In genomic region chr5:121205537-121206130, GRCm38 (mm10) we compare ENCODE assay signal across 7 mouse cellular contexts. TPM values are rescaled to one million over a fixed set of nuclear protein-coding genes. Genes with fewer than 3 reads are reported as not detected.
A peak's percentile ranks its signal among the peaks of the same experiment; 100 is the strongest.
DNase-seq lines count a peak whose midpoint lies in the region; ATAC-seq lines count a peak whose summit lies in the region.
"Not testable (repeated sequence)": the region's sequence is repeated elsewhere in the genome, so short reads cannot be mapped to it uniquely, and the experiment has no call there.

No protein-coding gene starts in this region.

- H3K9ac ChIP-seq in embryonic facial prominence, embryonic 11.5 days (replicated peaks; ENCODE audit: low read length), result peak overlapping the region; percentile 8
- peak overlapping the region; percentile 100 for H3K9ac ChIP-seq in forebrain, embryonic 15.5 days (replicated peaks)
- H3K9ac ChIP-seq in kidney, embryonic 14.5 days (ENCODE audit: low read depth, low read length), result peak overlapping the region; percentile 98; the same call in 1 of the 2 replicates
- H3K9ac ChIP-seq in liver, embryonic 11.5 days (ENCODE audit: low read depth, low read length), result peak overlapping the region; percentile 100
- peak overlapping the region; percentile 99 for H3K9ac ChIP-seq in neural tube, embryonic 13.5 days

- not testable (repeated sequence) for DNase-seq in embryonic facial prominence, embryonic 11.5 days (ENCODE audit: low spot score); hindbrain, embryonic 10.5 days (ENCODE audit: low spot score); liver, embryonic 11.5 days (ENCODE audit: low spot score)

- not testable (repeated sequence) for ATAC-seq in embryonic facial prominence, embryonic 11.5 days (replicated peaks; ENCODE audit: insufficient number of reproducible peaks, low FRiP score, low TSS enrichment, low read depth); forebrain, embryonic 15.5 days (replicated peaks); kidney, embryonic 14.5 days (ENCODE audit: low FRiP score, low TSS enrichment); liver, embryonic 11.5 days (replicated peaks; ENCODE audit: low FRiP score); neural tube, embryonic 13.5 days (ENCODE audit: low read depth)

- not testable (repeated sequence) for H3K27me3 ChIP-seq in embryonic facial prominence, embryonic 11.5 days (ENCODE audit: control insufficient read depth, insufficient read depth, low read length); forebrain, embryonic 15.5 days; hindbrain, embryonic 10.5 days (ENCODE audit: insufficient read depth, poor library complexity, severe bottlenecking); kidney, embryonic 14.5 days (ENCODE audit: control insufficient read depth, insufficient read depth, low read length); liver, embryonic 11.5 days (replicated peaks; ENCODE audit: control insufficient read depth, insufficient read depth, low read length); megakaryocyte, embryonic 14.5 days (replicated peaks); neural tube, embryonic 13.5 days

- H3K27ac ChIP-seq in embryonic facial prominence, embryonic 11.5 days (replicated peaks; ENCODE audit: low read depth, low read length); forebrain, embryonic 15.5 days (replicated peaks); kidney, embryonic 14.5 days (ENCODE audit: low read depth, low read length); neural tube, embryonic 13.5 days (replicated peaks): not testable (repeated sequence)
- peak overlapping the region; percentile 45; the same call in 1 of the 2 replicates for H3K27ac ChIP-seq in hindbrain, embryonic 10.5 days
- peak overlapping the region; percentile 91; the same call in 1 of the 2 replicates for H3K27ac ChIP-seq in liver, embryonic 11.5 days (ENCODE audit: low read depth, low read length)

- peaks cover 27% of the 10 kb centered on the region for H3K36me3 ChIP-seq in embryonic facial prominence, embryonic 11.5 days (replicated peaks; ENCODE audit: control insufficient read depth, insufficient read depth, low read depth, low read length)
- peaks cover 51% of the 10 kb centered on the region for H3K36me3 ChIP-seq in forebrain, embryonic 15.5 days
- peaks cover 53% of the 10 kb centered on the region for H3K36me3 ChIP-seq in hindbrain, embryonic 10.5 days
- H3K36me3 ChIP-seq in kidney, embryonic 14.5 days (ENCODE audit: control insufficient read depth, insufficient read depth, low read length), result peaks cover 51% of the 10 kb centered on the region
- H3K36me3 ChIP-seq in liver, embryonic 11.5 days (ENCODE audit: control insufficient read depth, insufficient read depth, low read length), result peaks cover 44% of the 10 kb centered on the region
- H3K36me3 ChIP-seq in megakaryocyte, embryonic 14.5 days (replicated peaks; ENCODE audit: low read length), result peaks cover 52% of the 10 kb centered on the region
- peaks cover 51% of the 10 kb centered on the region for H3K36me3 ChIP-seq in neural tube, embryonic 13.5 days

- not testable (repeated sequence) for H3K9me3 ChIP-seq in embryonic facial prominence, embryonic 11.5 days (replicated peaks; ENCODE audit: control insufficient read depth, low read length); forebrain, embryonic 15.5 days; hindbrain, embryonic 10.5 days; kidney, embryonic 14.5 days (ENCODE audit: control insufficient read depth, low read length); liver, embryonic 11.5 days (ENCODE audit: control insufficient read depth, low read length); megakaryocyte, embryonic 14.5 days; neural tube, embryonic 13.5 days

- not testable (repeated sequence) for H3K4me1 ChIP-seq in embryonic facial prominence, embryonic 11.5 days (ENCODE audit: control insufficient read depth, insufficient read depth, low read length)
- peaks cover 28% of the 10 kb centered on the region for H3K4me1 ChIP-seq in forebrain, embryonic 15.5 days
- H3K4me1 ChIP-seq in hindbrain, embryonic 10.5 days (replicated peaks), result peaks cover 27% of the 10 kb centered on the region
- H3K4me1 ChIP-seq in kidney, embryonic 14.5 days (ENCODE audit: control insufficient read depth, insufficient read depth, low read length), result peaks cover 17% of the 10 kb centered on the region
- H3K4me1 ChIP-seq in liver, embryonic 11.5 days (replicated peaks; ENCODE audit: control insufficient read depth, insufficient read depth, low read length), result peaks cover 22% of the 10 kb centered on the region
- H3K4me1 ChIP-seq in megakaryocyte, embryonic 14.5 days, result peaks cover 77% of the 10 kb centered on the region
- peaks cover 33% of the 10 kb centered on the region for H3K4me1 ChIP-seq in neural tube, embryonic 13.5 days (replicated peaks)

- H3K4me3 ChIP-seq in embryonic facial prominence, embryonic 11.5 days (ENCODE audit: low read depth, low read length), result peak overlapping the region; percentile 96
- H3K4me3 ChIP-seq in forebrain, embryonic 15.5 days, result peak overlapping the region; percentile 97; the same call in 1 of the 2 replicates
- peak overlapping the region; percentile 96 for H3K4me3 ChIP-seq in hindbrain, embryonic 10.5 days
- peak overlapping the region; percentile 93 for H3K4me3 ChIP-seq in kidney, embryonic 14.5 days (ENCODE audit: low read length)
- peak overlapping the region; percentile 98 for H3K4me3 ChIP-seq in liver, embryonic 11.5 days (ENCODE audit: low read depth, low read length)
- peak overlapping the region; percentile 92 for H3K4me3 ChIP-seq in megakaryocyte, embryonic 14.5 days (replicated peaks)
- peak overlapping the region; percentile 87 for H3K4me3 ChIP-seq in neural tube, embryonic 13.5 days

- 76% methylated on average over 7 of the region's 10 CpGs for WGBS in embryonic facial prominence, embryonic 11.5 days
- 80% methylated on average over 8 of the region's 10 CpGs for WGBS in forebrain, embryonic 15.5 days
- 79% methylated on average over 9 of the region's 10 CpGs for WGBS in hindbrain, embryonic 10.5 days
- WGBS in kidney, embryonic 14.5 days, result 70% methylated on average over 8 of the region's 10 CpGs
- 53% methylated on average over 8 of the region's 10 CpGs for WGBS in liver, embryonic 11.5 days
- WGBS in neural tube, embryonic 13.5 days, result 81% methylated on average over 8 of the region's 10 CpGs

- H3K4me2 ChIP-seq in embryonic facial prominence, embryonic 11.5 days (ENCODE audit: low read depth, low read length), result peak overlapping the region; percentile 69; the same call in 1 of the 2 replicates
- peak overlapping the region; percentile 79 for H3K4me2 ChIP-seq in forebrain, embryonic 15.5 days (replicated peaks)
- H3K4me2 ChIP-seq in kidney, embryonic 14.5 days (replicated peaks; ENCODE audit: low read depth, low read length), result peak overlapping the region; percentile 49
- peak overlapping the region; percentile 84 for H3K4me2 ChIP-seq in liver, embryonic 11.5 days
- peak overlapping the region; percentile 85 for H3K4me2 ChIP-seq in neural tube, embryonic 13.5 days

RNA-seq across cellular contexts. Expression of gene Rpl6, which starts 1.4 kb away (rescaled TPM):
- 776 and 796 TPM in 2 replicates for polyA plus RNA-seq in embryonic facial prominence, embryonic 11.5 days (2014; fragmentation: Nextera tagmentation; extraction: Ambion mirVana)
- polyA plus RNA-seq in forebrain, embryonic 15.5 days (2015; fragmentation: Nextera tagmentation; extraction: Ambion mirVana), result 398 and 410 TPM in 2 replicates
- polyA plus RNA-seq in hindbrain, embryonic 10.5 days (2016; fragmentation: Nextera tagmentation; extraction: Ambion mirVana), result 553 and 627 TPM in 2 replicates
- 738 and 891 TPM in 2 replicates for polyA plus RNA-seq in kidney, embryonic 14.5 days (2014; fragmentation: Nextera tagmentation; extraction: Ambion mirVana)
- polyA plus RNA-seq in liver, embryonic 11.5 days (2014; fragmentation: Nextera tagmentation; extraction: Ambion mirVana), result 959 and 1,036 TPM in 2 replicates
- polyA plus RNA-seq in megakaryocyte, embryonic 14.5 days (2012; ENCODE audit: insufficient read depth, low replicate concordance), result 95.5 and 547 TPM in 2 replicates
- 425 and 431 TPM in 2 replicates for polyA plus RNA-seq in neural tube, embryonic 13.5 days (2015; fragmentation: Nextera tagmentation; extraction: Ambion mirVana)

RNA-seq across cellular contexts. Expression of gene Hectd4, which starts 14.4 kb away (rescaled TPM):
- polyA plus RNA-seq in embryonic facial prominence, embryonic 11.5 days (2014; fragmentation: Nextera tagmentation; extraction: Ambion mirVana), result 5.7 and 7.2 TPM in 2 replicates
- polyA plus RNA-seq in forebrain, embryonic 15.5 days (2015; fragmentation: Nextera tagmentation; extraction: Ambion mirVana), result 18.1 and 20.8 TPM in 2 replicates
- 5.4 and 6.6 TPM in 2 replicates for polyA plus RNA-seq in hindbrain, embryonic 10.5 days (2016; fragmentation: Nextera tagmentation; extraction: Ambion mirVana)
- polyA plus RNA-seq in kidney, embryonic 14.5 days (2014; fragmentation: Nextera tagmentation; extraction: Ambion mirVana), result 6.2 and 8.0 TPM in 2 replicates
- 11.8 and 16.3 TPM in 2 replicates for polyA plus RNA-seq in liver, embryonic 11.5 days (2014; fragmentation: Nextera tagmentation; extraction: Ambion mirVana)
- polyA plus RNA-seq in megakaryocyte, embryonic 14.5 days (2012; ENCODE audit: insufficient read depth, low replicate concordance), result 8.6 and 14.0 TPM in 2 replicates
- 14.7 and 17.3 TPM in 2 replicates for polyA plus RNA-seq in neural tube, embryonic 13.5 days (2015; fragmentation: Nextera tagmentation; extraction: Ambion mirVana)

RNA-seq across cellular contexts. Expression of gene Ptpn11, which starts 14.4 kb away (rescaled TPM):
- 25.1 and 26.6 TPM in 2 replicates for polyA plus RNA-seq in embryonic facial prominence, embryonic 11.5 days (2014; fragmentation: Nextera tagmentation; extraction: Ambion mirVana)
- polyA plus RNA-seq in forebrain, embryonic 15.5 days (2015; fragmentation: Nextera tagmentation; extraction: Ambion mirVana), result 25.9 and 26.1 TPM in 2 replicates
- 20.4 and 23.1 TPM in 2 replicates for polyA plus RNA-seq in hindbrain, embryonic 10.5 days (2016; fragmentation: Nextera tagmentation; extraction: Ambion mirVana)
- 21.2 and 26.5 TPM in 2 replicates for polyA plus RNA-seq in kidney, embryonic 14.5 days (2014; fragmentation: Nextera tagmentation; extraction: Ambion mirVana)
- polyA plus RNA-seq in liver, embryonic 11.5 days (2014; fragmentation: Nextera tagmentation; extraction: Ambion mirVana), result 21.5 TPM in 2 replicates
- polyA plus RNA-seq in megakaryocyte, embryonic 14.5 days (2012; ENCODE audit: insufficient read depth, low replicate concordance), result 45.4 and 67.9 TPM in 2 replicates
- 17.2 and 19.4 TPM in 2 replicates for polyA plus RNA-seq in neural tube, embryonic 13.5 days (2015; fragmentation: Nextera tagmentation; extraction: Ambion mirVana)

Comparison
In these comparisons a context has a peak if more than half of its experiments do, and no peak if none do; other contexts are left out.
1. H3K9ac ChIP-seq: peak in every context shown above with its lines; median percentile 100 in forebrain, embryonic 15.5 days; 100 in liver, embryonic 11.5 days; 99 in neural tube, embryonic 13.5 days; 98 in kidney, embryonic 14.5 days; 8 in embryonic facial prominence, embryonic 11.5 days.